Mouse (Mus musculus) left cerebral cortex, adult 8-10 months (tissue): ENCODE data around the gene A730071L15Rik. TPM values are rescaled to one million over a fixed set of nuclear protein-coding genes. Genes with fewer than 3 reads are reported as not detected.

Experiments
- total RNA-seq, 4 experiments: library from RNA; stranded (reverse); gene quantifications; 2 replicates each; pipeline ENCODE4 v1.2.4; 2022

The A730071L15Rik gene
- total RNA-seq, 4 experiments from 2014 or later = 0.30 to 0.53 (median 0.39) TPM

Other genes with a start within 250 kb of the A730071L15Rik start
- 1 to 10 TPM in 3 of 4 experiments, under 1 TPM in 1; 0.81 to 2.3 (median 1.2) TPM for gene Gck, start 249.9 kb upstream of the A730071L15Rik start, total RNA-seq
- gene Ykt6, start 244.3 kb upstream of the A730071L15Rik start, total RNA-seq = 10 to 100 TPM; 77.3 to 84.9 (median 82.7) TPM
- gene Camk2b, start 133.7 kb upstream of the A730071L15Rik start, total RNA-seq = 100 to 1,000 TPM; 652 to 710 (median 699) TPM
- 100 to 1,000 TPM; 138 to 154 (median 147) TPM for gene Nudcd3, start 386 bp downstream of the A730071L15Rik start, total RNA-seq
- under 1 TPM; 0.65 to 0.94 (median 0.79) TPM for gene Npc1l1, start 30.1 kb downstream of the A730071L15Rik start, total RNA-seq
- gene Ddx56, start 67.7 kb downstream of the A730071L15Rik start, total RNA-seq = 10 to 100 TPM; 43.0 to 53.3 (median 49.9) TPM
- gene Tmed4, start 74.8 kb downstream of the A730071L15Rik start, total RNA-seq = 100 to 1,000 TPM in 1 of 4 experiments, 10 to 100 TPM in 3; 87.6 to 100 (median 93.7) TPM
- 100 to 1,000 TPM; 244 to 278 (median 257) TPM for gene Ogdh, start 91.6 kb downstream of the A730071L15Rik start, total RNA-seq
- gene Zmiz2, start 189.0 kb downstream of the A730071L15Rik start, total RNA-seq = 100 to 1,000 TPM; 199 to 214 (median 211) TPM
- gene Ppia, start 215.4 kb downstream of the A730071L15Rik start, total RNA-seq = 1,000 to 10,000 TPM; 1,587 to 1,877 (median 1,701) TPM
- 10 to 100 TPM; 37.9 to 41.3 (median 39.0) TPM for gene H2afv, start 244.4 kb downstream of the A730071L15Rik start, total RNA-seq